Mouse (Mus musculus): ENCODE measurements around the gene Nudcd3. TPM values are rescaled to one million over a fixed set of nuclear protein-coding genes. Genes with fewer than 3 reads are reported as not detected.
"Not testable (repeated sequence)": the region's sequence is repeated elsewhere in the genome, so short reads cannot be mapped to it uniquely, and the experiment has no call there.

The Nudcd3 gene
- polyA plus RNA-seq, 1 experiment from 2014 or later: 61.5 TPM

DNA sequence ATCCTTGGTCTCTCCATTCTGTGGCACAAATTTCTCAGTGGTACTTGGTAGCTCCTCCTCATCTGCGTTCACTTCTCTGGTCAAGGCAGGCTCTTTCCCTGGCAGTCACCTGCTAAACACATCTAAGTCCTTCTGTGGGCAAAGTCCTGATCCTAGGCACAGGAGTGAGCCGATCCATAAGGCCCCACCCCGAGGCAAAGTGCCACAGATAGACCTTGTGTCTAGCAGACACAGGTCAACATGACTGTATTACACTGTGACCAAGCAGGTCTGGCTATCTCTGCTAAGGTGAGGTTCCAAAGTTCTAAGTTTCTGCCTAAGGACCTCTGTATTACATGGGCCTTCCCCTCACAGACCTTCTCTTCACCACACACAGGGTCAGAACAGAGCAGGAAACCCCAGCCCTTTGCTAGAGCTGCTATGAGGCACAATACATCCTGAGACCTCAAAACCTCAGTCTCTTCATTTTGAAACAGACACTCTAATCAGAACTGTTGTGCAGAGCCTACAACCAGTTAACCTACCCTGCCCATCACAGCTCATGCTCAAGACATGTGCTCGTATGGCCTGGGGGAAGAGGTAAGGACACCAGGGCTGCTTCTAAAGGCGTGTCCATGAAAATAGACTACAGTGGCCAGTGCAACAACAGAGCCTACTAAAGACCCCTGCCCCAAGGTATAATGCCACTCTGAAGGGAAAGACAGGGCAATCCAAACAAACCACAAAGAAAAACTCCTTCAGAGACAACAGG is 88.3 kb downstream of the Nudcd3 start:
- ATAC-seq (ENCODE audit: low FRiP score): no peak
- Histone ChIP-seq H3K36me3 (peaks cover 71% of the 10 kb centered on the region), H3K27me3 (no peaks in the 10 kb centered on the region), H3K4me3 (no peak overlapping the region), H3K27ac (no peak overlapping the region), H3K4me1 (replicated peaks) (no peaks in the 10 kb centered on the region), H3K9me3 (no peaks in the 10 kb centered on the region), H3K4me2 (no peak overlapping the region), H3K9ac (no peak overlapping the region)
- 96% methylated on average over 5 of the region's 5 CpGs for WGBS

DNA sequence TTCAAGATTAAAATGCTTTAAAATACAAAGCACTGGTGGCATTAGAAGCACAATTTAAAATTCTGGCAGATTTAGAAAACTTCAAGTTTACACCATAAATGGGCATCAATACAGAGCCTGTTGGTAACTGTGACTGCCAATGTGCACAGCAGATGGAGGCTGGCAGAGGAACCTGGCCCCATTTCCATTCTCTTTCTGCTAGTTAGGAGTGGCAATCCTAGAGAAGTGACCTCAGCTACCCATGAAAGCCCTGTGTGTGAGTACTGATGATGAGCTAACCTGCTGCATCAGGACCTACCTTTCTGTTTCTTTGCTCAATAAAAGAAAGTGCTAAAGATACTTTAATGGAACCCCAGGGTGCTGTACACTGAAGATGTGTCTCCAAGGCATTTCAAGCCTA is 90.2 kb downstream of the Nudcd3 start:
- H3K27ac ChIP-seq: no peak overlapping the region
- H3K4me2 ChIP-seq: no peak overlapping the region
- no peaks in the 10 kb centered on the region for H3K9me3 ChIP-seq
- no peaks in the 10 kb centered on the region for H3K27me3 ChIP-seq
- H3K36me3 ChIP-seq: peaks cover 85% of the 10 kb centered on the region
- H3K4me3 ChIP-seq: no peak overlapping the region
- ATAC-seq (ENCODE audit: low FRiP score): no peak
- H3K4me1 ChIP-seq (replicated peaks): no peaks in the 10 kb centered on the region
- no peak overlapping the region for H3K9ac ChIP-seq

DNA sequence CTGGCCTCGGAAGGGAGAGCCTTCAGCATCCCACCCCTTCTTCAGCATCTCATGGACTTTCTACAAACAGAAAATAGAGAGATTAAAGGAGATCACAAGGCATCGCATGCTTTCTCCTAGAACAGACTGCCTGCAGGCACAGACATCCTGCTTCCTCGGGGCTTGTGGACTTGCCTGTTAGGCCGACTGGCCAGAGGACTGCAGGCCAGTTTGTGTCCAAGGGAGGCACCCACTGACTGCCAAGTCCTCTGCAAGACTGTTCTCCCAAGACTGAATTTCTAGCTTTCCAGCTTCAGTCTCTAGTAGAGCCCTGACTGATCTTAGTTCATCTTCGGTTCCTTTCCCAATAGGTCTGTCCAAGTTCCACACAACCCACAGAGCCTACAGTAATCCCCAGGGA is 91.9 kb downstream of the Nudcd3 start:
- 98% methylated on average over 5 of the region's 5 CpGs for WGBS
- H3K9me3 ChIP-seq: no peaks in the 10 kb centered on the region
- no peaks in the 10 kb centered on the region for H3K27me3 ChIP-seq
- H3K27ac ChIP-seq: no peak overlapping the region
- H3K36me3 ChIP-seq: peaks cover 90% of the 10 kb centered on the region
- H3K4me3 ChIP-seq: no peak overlapping the region
- H3K4me1 ChIP-seq (replicated peaks): no peaks in the 10 kb centered on the region
- ATAC-seq (ENCODE audit: low FRiP score): no peak
- H3K9ac ChIP-seq: no peak overlapping the region
- H3K4me2 ChIP-seq: no peak overlapping the region

DNA sequence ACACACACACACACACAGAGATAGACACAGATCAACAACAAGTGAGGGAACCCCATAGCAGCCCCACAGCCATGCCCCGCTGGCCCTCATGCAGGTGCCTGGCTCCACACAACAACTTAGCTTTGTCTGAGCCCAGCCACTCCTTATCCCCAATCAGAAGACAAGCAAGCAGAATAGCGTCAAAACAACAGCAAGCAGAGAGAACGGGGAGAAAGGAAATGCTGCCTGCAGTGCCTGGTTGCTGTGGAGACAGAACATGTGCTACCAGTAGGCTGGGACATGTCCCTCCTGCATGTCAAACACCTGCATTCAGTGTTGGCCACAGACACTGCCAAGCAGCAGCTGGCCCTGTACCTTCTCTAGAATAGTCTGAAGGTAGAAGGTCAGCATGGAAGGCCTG is 92.5 kb downstream of the Nudcd3 start:
- Histone ChIP-seq H3K27ac (no peak overlapping the region), H3K4me3 (no peak overlapping the region), H3K9me3 (no peaks in the 10 kb centered on the region), H3K4me1 (replicated peaks) (no peaks in the 10 kb centered on the region), H3K9ac (no peak overlapping the region), H3K36me3 (peaks cover 90% of the 10 kb centered on the region), H3K27me3 (no peaks in the 10 kb centered on the region), H3K4me2 (no peak overlapping the region)
- WGBS: 72% methylated on average over 3 of the region's 3 CpGs
- no peak for ATAC-seq (ENCODE audit: low FRiP score)

DNA sequence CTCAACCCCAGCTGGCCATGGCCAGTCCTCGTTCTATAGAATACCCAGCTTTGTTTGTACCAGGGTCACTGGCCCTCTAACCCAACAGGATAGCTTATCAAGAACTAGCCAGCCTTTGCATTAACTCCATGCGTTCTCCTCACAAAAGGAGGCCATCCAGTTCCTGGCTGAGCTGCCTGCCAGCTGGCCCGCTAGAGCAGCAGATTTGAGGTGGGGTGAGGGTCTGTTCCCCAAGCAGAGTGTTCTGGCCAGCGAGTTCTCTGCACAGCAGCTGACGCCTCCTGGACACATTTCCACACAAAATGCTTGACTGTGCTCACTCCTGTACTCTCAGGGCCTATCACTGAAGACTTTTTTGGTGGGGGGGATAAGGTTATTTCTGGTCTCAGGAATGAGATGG is 95.5 kb downstream of the Nudcd3 start:
- Histone ChIP-seq H3K4me2 (no peak overlapping the region), H3K36me3 (peaks cover 66% of the 10 kb centered on the region), H3K9me3 (no peaks in the 10 kb centered on the region), H3K27me3 (no peaks in the 10 kb centered on the region), H3K9ac (no peak overlapping the region), H3K27ac (no peak overlapping the region), H3K4me3 (no peak overlapping the region), H3K4me1 (replicated peaks) (no peaks in the 10 kb centered on the region)
- ATAC-seq (ENCODE audit: low FRiP score): no peak
- WGBS: 85% methylated on average over 5 of the region's 5 CpGs

DNA sequence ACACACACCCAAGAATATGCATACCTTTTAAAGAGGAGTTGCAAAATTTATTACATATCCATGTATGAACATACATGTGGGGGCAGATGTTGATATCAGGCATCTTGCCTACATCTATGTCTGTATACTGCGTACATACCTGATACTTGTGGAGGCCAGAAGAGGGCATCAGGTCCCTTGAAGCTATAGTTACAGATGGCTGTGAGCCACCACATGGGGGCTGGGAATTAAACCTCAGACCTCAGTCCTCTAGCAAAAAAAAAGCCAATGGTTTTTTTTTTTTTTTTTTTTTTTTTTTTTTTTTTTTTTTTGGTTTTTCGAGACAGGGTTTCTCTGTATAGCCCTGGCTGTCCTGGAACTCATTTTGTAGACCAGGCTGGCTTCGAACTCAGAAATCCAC is 103.6 kb downstream of the Nudcd3 start:
- H3K9ac ChIP-seq; H3K27me3 ChIP-seq; H3K27ac ChIP-seq; H3K4me1 ChIP-seq (replicated peaks); ATAC-seq (ENCODE audit: low FRiP score); H3K4me2 ChIP-seq; H3K4me3 ChIP-seq; H3K9me3 ChIP-seq; H3K36me3 ChIP-seq: not testable (repeated sequence)
- WGBS: 90% methylated on average over 3 of the region's 3 CpGs

DNA sequence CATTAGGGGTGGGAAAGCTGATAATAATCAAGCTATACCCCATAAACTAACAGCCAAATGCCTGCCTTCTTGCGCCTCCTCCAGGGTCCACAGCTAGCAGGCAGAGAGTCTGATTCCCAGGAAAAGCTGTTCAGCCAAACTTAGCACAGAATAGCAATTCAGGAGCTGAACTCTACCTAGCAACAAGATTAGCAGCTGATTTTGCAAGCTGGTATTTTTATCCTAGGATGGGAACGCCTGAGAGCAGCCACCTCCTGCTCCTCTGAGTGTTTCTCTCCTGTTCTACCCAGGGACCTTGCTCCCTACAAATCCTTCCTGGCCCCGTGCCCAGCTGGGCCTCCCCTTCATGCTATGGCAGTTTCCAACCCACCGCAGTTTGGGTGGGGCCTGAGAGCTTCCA is 113.2 kb downstream of the Nudcd3 start:
- Histone ChIP-seq H3K4me1 (replicated peaks) (peaks cover 7% of the 10 kb centered on the region), H3K9ac (no peak overlapping the region), H3K27ac (no peak overlapping the region), H3K9me3 (no peaks in the 10 kb centered on the region), H3K4me3 (no peak overlapping the region), H3K36me3 (no peaks in the 10 kb centered on the region), H3K27me3 (no peaks in the 10 kb centered on the region), H3K4me2 (no peak overlapping the region)
- ATAC-seq (ENCODE audit: low FRiP score): no peak
- 70% methylated on average over 4 of the region's 4 CpGs for WGBS

DNA sequence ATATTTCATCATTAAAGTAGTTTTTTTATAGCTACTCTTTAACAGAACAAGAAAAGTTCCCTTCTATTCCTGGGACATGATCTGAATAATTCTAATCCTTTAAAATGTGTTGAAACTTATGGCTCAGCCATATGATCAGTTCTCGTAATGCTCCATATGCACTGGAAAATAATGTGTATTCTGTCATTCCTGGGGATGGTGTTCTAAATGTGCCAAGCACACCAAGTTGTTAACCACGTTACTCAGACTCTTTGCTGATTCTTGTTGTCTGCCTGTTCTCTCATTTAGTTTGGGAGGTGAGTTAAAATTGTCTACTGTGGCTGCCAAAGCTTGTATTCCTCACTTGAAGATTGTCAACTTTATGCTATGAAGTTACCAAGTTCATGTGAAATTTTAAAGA is 121.5 kb downstream of the Nudcd3 start:
- 91% methylated on average over 2 of the region's 2 CpGs for WGBS

DNA sequence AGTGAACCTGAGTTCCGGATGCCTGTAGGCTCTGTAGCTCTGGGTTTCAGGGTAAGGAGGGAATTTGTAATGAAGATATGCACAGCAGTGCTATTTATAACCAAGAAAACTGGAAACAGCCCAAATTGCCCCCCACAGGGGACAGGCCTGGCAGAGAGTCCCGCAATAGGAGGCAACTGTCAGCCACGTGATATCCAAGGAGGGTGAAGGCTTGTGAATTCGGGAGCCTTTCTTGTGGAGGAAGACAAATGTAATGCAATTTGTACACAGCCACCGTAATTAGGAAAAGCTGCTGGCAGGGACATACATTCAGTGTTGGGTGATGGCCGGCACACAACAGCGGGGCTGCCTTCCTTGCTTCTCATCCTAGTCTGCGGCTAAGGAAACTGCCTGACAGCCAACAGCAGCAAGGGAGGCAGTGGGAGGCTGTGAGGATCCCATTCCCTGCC is 124.6 kb downstream of the Nudcd3 start:
- H3K9me3 ChIP-seq: no peaks in the 10 kb centered on the region
- peaks cover 8% of the 10 kb centered on the region for H3K27me3 ChIP-seq
- H3K9ac ChIP-seq: peak overlapping the region; percentile 29; the same call in 1 of the 2 replicates
- WGBS: 43% methylated on average over 8 of the region's 8 CpGs
- no peaks in the 10 kb centered on the region for H3K36me3 ChIP-seq
- peaks cover 10% of the 10 kb centered on the region for H3K4me1 ChIP-seq (replicated peaks)
- H3K4me3 ChIP-seq: no peak overlapping the region
- peak; percentile 63; the same call in 1 of the 2 replicates for ATAC-seq (ENCODE audit: low FRiP score)
- H3K4me2 ChIP-seq: 0 out of 2 replicates have a peak overlapping the region, but pooled peaks have one; percentile 10
- peak overlapping the region; percentile 44; the same call in 1 of the 2 replicates for H3K27ac ChIP-seq

More for the DNA sequence above, 121.5 kb downstream of the Nudcd3 start:
- Histone ChIP-seq H3K27ac (no peak overlapping the region), H3K4me3 (no peak overlapping the region), H3K9ac (no peak overlapping the region), H3K4me1 (replicated peaks) (peaks cover 10% of the 10 kb centered on the region), H3K4me2 (no peak overlapping the region), H3K27me3 (no peaks in the 10 kb centered on the region), H3K36me3 (no peaks in the 10 kb centered on the region), H3K9me3 (no peaks in the 10 kb centered on the region)
- no peak for ATAC-seq (ENCODE audit: low FRiP score)

DNA sequence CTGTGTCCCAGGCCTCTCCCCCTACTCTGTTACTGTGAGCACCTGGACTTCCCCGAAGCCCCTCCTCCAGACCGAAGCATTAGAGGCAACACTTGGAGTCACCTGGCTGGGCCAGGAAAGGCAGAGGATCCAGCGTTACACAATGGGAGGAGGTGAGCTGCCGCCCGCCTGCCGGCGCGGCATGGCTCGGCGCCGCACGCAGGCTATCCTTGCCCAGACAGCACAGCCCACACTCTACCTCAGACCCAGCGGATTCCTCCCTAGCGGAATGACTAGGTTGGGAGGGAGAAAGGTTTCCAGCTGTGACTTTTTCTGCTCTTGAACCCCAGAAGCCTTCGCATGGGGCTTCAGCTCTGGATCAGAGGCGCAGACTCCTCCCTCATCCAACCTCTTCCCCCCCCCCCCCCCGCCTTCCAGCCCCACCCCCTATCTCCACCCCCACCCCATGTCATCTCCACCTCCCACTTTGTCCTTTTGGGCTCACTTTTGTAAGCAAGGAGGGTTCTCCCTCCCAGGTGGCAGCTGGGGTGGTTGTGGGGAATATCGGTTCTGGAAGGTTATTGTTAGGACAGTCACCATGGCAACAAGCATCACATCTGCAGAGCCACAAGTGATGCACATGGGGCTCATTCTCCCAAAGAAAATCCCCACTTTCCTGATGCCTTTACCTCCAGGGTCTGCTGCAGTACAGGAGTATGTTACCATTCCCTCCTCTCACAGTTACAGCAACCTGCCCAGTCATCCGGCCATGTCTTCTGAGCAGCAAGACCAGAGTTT is 131.8 kb downstream of the Nudcd3 start:
- Histone ChIP-seq H3K4me3 (peak overlapping the region; percentile 28), H3K9ac (peak overlapping the region; percentile 57), H3K27me3 (peaks cover 78% of the 10 kb centered on the region), H3K9me3 (no peaks in the 10 kb centered on the region), H3K36me3 (no peaks in the 10 kb centered on the region), H3K4me1 (replicated peaks) (peaks cover 33% of the 10 kb centered on the region), H3K27ac (0 out of 2 replicates have a peak overlapping the region, but pooled peaks have one; percentile 42), H3K4me2 (peak overlapping the region; percentile 48)
- 5% methylated on average over 18 of the region's 19 CpGs for WGBS
- 0 out of 2 replicates have a peak, but pooled peaks have one; percentile 17 for ATAC-seq (ENCODE audit: low FRiP score)

DNA sequence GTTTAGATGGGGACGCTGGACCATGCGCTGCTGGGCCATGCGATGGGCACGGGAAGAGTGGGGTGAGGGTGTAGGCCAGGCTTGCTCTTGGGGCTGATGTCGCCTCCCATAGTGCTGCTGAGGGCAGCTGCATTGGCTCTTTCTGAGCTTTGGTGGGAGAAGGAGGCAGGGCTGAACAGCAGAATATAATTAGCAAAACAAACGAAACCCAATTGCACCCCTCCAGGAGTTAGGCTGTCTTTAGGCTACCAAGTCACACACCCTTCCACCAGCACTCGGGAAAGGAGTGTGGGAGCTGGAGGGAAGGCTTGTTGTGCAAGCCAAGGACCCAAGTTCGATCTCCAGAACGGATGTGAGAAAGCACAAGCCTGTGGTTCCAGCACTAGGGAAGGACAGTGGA is 133.1 kb downstream of the Nudcd3 start:
- Histone ChIP-seq H3K27me3 (peaks cover 90% of the 10 kb centered on the region), H3K9me3 (no peaks in the 10 kb centered on the region), H3K4me2 (no peak overlapping the region), H3K4me1 (replicated peaks) (peaks cover 39% of the 10 kb centered on the region), H3K36me3 (no peaks in the 10 kb centered on the region), H3K27ac (no peak overlapping the region), H3K9ac (no peak overlapping the region), H3K4me3 (no peak overlapping the region)
- ATAC-seq (ENCODE audit: low FRiP score): no peak
- 38% methylated on average over 9 of the region's 9 CpGs for WGBS

DNA sequence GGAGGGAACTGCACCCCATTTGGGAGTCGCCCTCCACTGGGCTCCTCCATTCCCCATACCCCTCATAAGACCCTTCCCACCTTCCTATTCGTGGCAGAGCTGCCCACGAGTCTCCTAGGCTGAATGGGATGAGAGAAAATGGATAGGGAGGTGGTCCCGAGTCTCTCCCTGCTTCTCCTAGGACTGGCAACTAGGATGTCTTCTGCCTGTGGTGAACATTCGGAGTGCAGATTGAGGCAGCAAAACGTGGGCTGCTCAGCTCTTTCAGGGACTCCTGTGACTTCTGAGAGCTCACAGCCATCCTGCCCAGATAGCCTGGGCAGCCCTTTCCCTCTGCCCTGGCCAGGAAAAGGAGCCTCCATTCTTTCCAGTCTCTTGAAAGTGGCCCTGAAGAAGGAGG is 134.0 kb downstream of the Nudcd3 start, which contains the start of gene Camk2b:
Camk2b (minus strand) TSS at position 187 of the 400 bp plus-strand sequence.
- H3K4me3 ChIP-seq: peak within 1 kb of the TSS; percentile 79

More for the DNA sequence above, 134.0 kb downstream of the Nudcd3 start, which contains the start of gene Camk2b:
- Histone ChIP-seq H3K4me1 (replicated peaks) (peaks cover 39% of the 10 kb centered on the region), H3K36me3 (no peaks in the 10 kb centered on the region), H3K4me2 (peak within 1 kb of the TSS; percentile 73), H3K27me3 (peaks cover 87% of the 10 kb centered on the region), H3K9ac (peak within 1 kb of the TSS; percentile 84), H3K9me3 (no peaks in the 10 kb centered on the region), H3K27ac (peak within 1 kb of the TSS; percentile 89)
- WGBS: 13% methylated on average over 6 of the region's 6 CpGs
- ATAC-seq (ENCODE audit: low FRiP score): no peak
